Mouse (Mus musculus) heart, adult 2 months (tissue): ENCODE data around the gene Tfdp2. TPM values are rescaled to one million over a fixed set of nuclear protein-coding genes. Genes with fewer than 3 reads are reported as not detected.

Source experiments
- DNase-seq, 2 experiments: peaks; one replicate each; pipeline ENCODE4 v3.0.0; 2021
- H3K27ac ChIP-seq: fragments of 200-600 bp; 2 replicates; pipeline ENCODE4 v1.8.1; 2022
- H3K27me3 ChIP-seq: fragments of 200-500 bp; 2 replicates; pipeline ENCODE4 v1.6.1; 2012; ENCODE audit warnings: mild to moderate bottlenecking, low read length, inconsistent platforms, mixed read lengths; ENCODE audit not compliant: control insufficient read depth, insufficient read depth
- H3K36me3 ChIP-seq: fragments of 200-500 bp; 2 replicates; pipeline ENCODE4 v1.6.1; 2012; ENCODE audit warnings: low read length, inconsistent platforms; ENCODE audit not compliant: control insufficient read depth, insufficient read depth
- H3K4me1 ChIP-seq: fragments of 200-500 bp; 2 replicates; pipeline ENCODE4 v1.6.1; 2011; ENCODE audit warnings: low read length; ENCODE audit not compliant: control insufficient read depth, insufficient read depth
- H3K4me3 ChIP-seq: fragments of 200-600 bp; 2 replicates; pipeline ENCODE4 v1.8.1; 2022
- H3K79me2 ChIP-seq: fragments of 200-500 bp; replicated peaks from 2 replicates; pipeline ENCODE4 v1.6.1; 2012; ENCODE audit warnings: mild to moderate bottlenecking, inconsistent platforms, low read length, moderate library complexity, mixed read lengths; ENCODE audit not compliant: control insufficient read depth, insufficient read depth
- H3K9ac ChIP-seq: fragments of 200-500 bp; 2 replicates; pipeline ENCODE4 v1.6.1; 2012; ENCODE audit warnings: low read depth, mild to moderate bottlenecking, control low read depth, inconsistent platforms, low read length, mixed read lengths
- CTCF ChIP-seq: fragments of 200-600 bp; IDR thresholded peaks from 2 replicates; pipeline ENCODE4 v1.8.1; 2022; ENCODE audit warnings: antibody characterized with exemption, mild to moderate bottlenecking, moderate library complexity
- EP300 ChIP-seq: fragments of 200-500 bp; IDR thresholded peaks from 2 replicates; pipeline ENCODE4 v1.6.1; 2011; ENCODE audit warnings: low read depth, low read length, control low read depth; ENCODE audit not compliant: insufficient read depth
- POLR2A ChIP-seq: fragments of 200-500 bp; IDR thresholded peaks from 2 replicates; pipeline ENCODE4 v1.6.1; 2011; ENCODE audit warnings: mild to moderate bottlenecking, low read depth, low read length, control low read depth; ENCODE audit not compliant: insufficient read depth
- WGBS: fragments of 180-500 bp; shearing (Covaris S2); methylation state at CpG from one replicate; pipeline ENCODE4 v1.1.7; 2018; 5-methylcytosine and 5-hydroxymethylcytosine counted together
- intact Hi-C: fragments of 180-260 bp; cut with DNase I; formaldehyde crosslinking; loops from one replicate; pipeline ENCODE4 v1.15.1; 2025
- polyA plus RNA-seq: library from polyadenylated mRNA; depleted of rRNA; stranded (reverse); fragments of >200 nt; gene quantifications from 2 replicates; pipeline ENCODE4 v1.2.3, GENCODE M21; 2012
- total RNA-seq, 2 experiments: library from RNA; stranded (reverse); gene quantifications; 2 replicates each; pipeline ENCODE4 v1.2.3; 2021

Gene Tfdp2
- total and polyA plus RNA-seq, 3 experiments = 18.5 to 131 (median 83.4) TPM

DNA sequence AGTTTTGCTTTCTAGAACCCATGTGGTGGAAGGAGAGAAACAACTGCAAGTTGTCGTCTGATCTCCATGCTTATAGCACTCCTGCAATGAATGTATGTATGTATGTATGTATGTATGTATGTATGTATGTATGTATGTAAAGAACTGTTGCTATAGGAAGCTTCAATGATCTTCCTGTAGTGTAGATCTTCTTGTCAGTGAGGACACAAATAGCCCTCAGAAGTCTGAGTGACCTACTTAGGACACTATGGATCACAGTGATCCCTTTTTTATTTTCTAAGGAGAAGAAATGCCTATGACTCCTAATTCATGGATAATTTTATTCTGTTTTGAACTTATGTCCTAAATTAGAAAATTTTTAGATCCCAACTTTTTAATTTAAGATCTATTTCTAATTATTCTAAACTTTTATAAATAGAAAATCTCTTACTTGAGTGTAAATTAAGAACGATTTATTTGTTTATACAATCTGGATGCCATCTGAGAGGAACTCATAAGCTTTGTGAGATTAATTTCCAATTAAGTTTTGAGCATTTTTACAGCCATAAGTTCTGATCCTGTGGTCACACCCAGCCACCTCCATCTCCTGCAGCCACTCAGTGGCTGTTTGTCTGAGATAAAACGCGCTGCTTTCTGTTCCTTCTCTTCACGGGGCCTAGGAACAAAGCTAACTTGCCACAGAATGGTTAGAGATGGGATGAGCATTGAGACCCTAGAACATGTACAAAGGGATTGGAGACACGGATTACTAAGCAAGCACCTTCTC, 70.9 kb downstream of the Tfdp2 start:
- Histone ChIP-seq H3K79me2 (0 out of 2 replicates have a peak, but pooled peaks cover 1% of the 10 kb centered on the region), H3K4me1 (no peaks in the 10 kb centered on the region; the same call in 1 of the 2 replicates), H3K9ac (no peak overlapping the region), H3K27ac (no peak overlapping the region), H3K4me3 (no peak overlapping the region), H3K36me3 (no peaks in the 10 kb centered on the region), H3K27me3 (no peaks in the 10 kb centered on the region)
- WGBS = 87% methylated on average over 6 of the region's 6 CpGs
- TF ChIP-seq POLR2A = no peak
- no peak for TF ChIP-seq CTCF
- no peak for TF ChIP-seq EP300
- DNase-seq = no peak
- intact Hi-C loops = no loop called here

- Histone ChIP-seq H3K79me2 (0 out of 2 replicates have a peak, but pooled peaks cover 1% of the 10 kb centered on the region), H3K4me3 (no peak overlapping the region), H3K27ac (no peak overlapping the region), H3K9ac (no peak overlapping the region), H3K4me1 (no peaks in the 10 kb centered on the region; the same call in 1 of the 2 replicates), H3K27me3 (no peaks in the 10 kb centered on the region), H3K36me3 (no peaks in the 10 kb centered on the region)
- 59% methylated on average over 1 of the region's 1 CpGs for WGBS
- no peak for DNase-seq
- no peak for TF ChIP-seq EP300
- TF ChIP-seq CTCF = no peak
- TF ChIP-seq POLR2A = no peak
- intact Hi-C loops = no loop called here
Measured at GRCm38 (mm10) chr9:96267559-96267948, 71.5 kb downstream of the Tfdp2 start.

DNA sequence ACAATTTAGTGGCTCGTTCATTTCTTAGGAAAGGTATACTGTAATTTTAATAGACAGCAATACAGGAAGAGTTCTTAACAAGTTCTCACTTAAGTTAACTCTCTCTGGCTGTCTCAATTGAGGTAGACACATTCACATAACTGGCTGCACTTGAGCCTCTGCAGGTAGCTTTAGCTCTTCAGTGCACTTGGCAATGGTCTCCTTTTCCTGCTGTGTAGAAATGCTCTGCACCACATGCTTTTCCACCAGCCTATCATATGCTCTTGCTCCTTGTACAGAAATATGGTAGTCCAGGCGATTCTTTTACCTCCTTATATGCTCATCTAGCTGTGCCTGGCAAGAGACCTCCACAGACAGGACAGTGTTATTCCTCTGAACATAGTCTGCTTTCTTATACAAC, 73.7 kb downstream of the Tfdp2 start:
- no peak for DNase-seq
- intact Hi-C loops = no loop called here
- Histone ChIP-seq H3K27ac (no peak overlapping the region), H3K9ac (no peak overlapping the region), H3K27me3 (no peaks in the 10 kb centered on the region), H3K36me3 (no peaks in the 10 kb centered on the region), H3K4me3 (no peak overlapping the region), H3K4me1 (no peaks in the 10 kb centered on the region; the same call in 1 of the 2 replicates), H3K79me2 (0 out of 2 replicates have a peak, but pooled peaks cover 1% of the 10 kb centered on the region)
- no peak for TF ChIP-seq POLR2A
- no peak for TF ChIP-seq EP300
- TF ChIP-seq CTCF = no peak
- 89% methylated on average over 2 of the region's 2 CpGs for WGBS

GRCm38 (mm10) chr9:96275543-96275942, 79.5 kb downstream of the Tfdp2 start:
- H3K36me3 ChIP-seq = no peaks in the 10 kb centered on the region
- H3K9ac ChIP-seq = no peak overlapping the region
- H3K4me1 ChIP-seq = no peaks in the 10 kb centered on the region; the same call in 1 of the 2 replicates
- no peak overlapping the region for H3K27ac ChIP-seq
- no peaks in the 10 kb centered on the region; the same call in 1 of the 2 replicates for H3K79me2 ChIP-seq
- no peak for TF ChIP-seq CTCF
- TF ChIP-seq EP300 = no peak
- TF ChIP-seq POLR2A = no peak
- no peak for DNase-seq
- no peaks in the 10 kb centered on the region for H3K27me3 ChIP-seq
- H3K4me3 ChIP-seq = no peak overlapping the region
- intact Hi-C loops = no loop called here

- intact Hi-C loops = no loop called here
- WGBS = 54% methylated on average over 3 of the region's 3 CpGs
- DNase-seq = no peak
- H3K27me3 ChIP-seq = no peaks in the 10 kb centered on the region
- H3K4me1 ChIP-seq = no peaks in the 10 kb centered on the region; the same call in 1 of the 2 replicates
- TF ChIP-seq EP300 (no peak), CTCF (peak; percentile 49), POLR2A (no peak)
- H3K79me2 ChIP-seq = no peaks in the 10 kb centered on the region
- no peak overlapping the region for H3K27ac ChIP-seq
- H3K9ac ChIP-seq = no peak overlapping the region
- H3K4me3 ChIP-seq = no peak overlapping the region
- H3K36me3 ChIP-seq = no peaks in the 10 kb centered on the region
Measured at GRCm38 (mm10) chr9:96281497-96281896, 85.4 kb downstream of the Tfdp2 start.

GRCm38 (mm10) chr9:96282082-96282481, 86.0 kb downstream of the Tfdp2 start:
- no peak for DNase-seq
- Histone ChIP-seq H3K9ac (no peak overlapping the region), H3K79me2 (no peaks in the 10 kb centered on the region), H3K4me3 (no peak overlapping the region), H3K36me3 (no peaks in the 10 kb centered on the region), H3K27ac (no peak overlapping the region), H3K4me1 (no peaks in the 10 kb centered on the region; the same call in 1 of the 2 replicates), H3K27me3 (no peaks in the 10 kb centered on the region)
- TF ChIP-seq CTCF (no peak), EP300 (no peak), POLR2A (no peak)
- 94% methylated on average over 3 of the region's 3 CpGs for WGBS
- intact Hi-C loops = no loop called here
